Mouse (Mus musculus) embryonic fibroblast, embryonic 13.5 days (primary cell): ENCODE results near the gene Chst3.

Experiments used
- CTCF ChIP-seq: IDR thresholded peaks from 2 replicates; pipeline ENCODE4 v1.5.1; 2011; ENCODE audit warnings: mild to moderate bottlenecking, control low read depth, low read length, moderate library complexity, borderline replicate concordance; ENCODE audit not compliant: insufficient read depth
- POLR2A ChIP-seq: IDR thresholded peaks from 2 replicates; pipeline ENCODE4 v1.6.1; 2011; ENCODE audit warnings: low read depth, mild to moderate bottlenecking, control low read depth, low read length, moderate library complexity

GRCm38 (mm10) chr10:60138680-60139079, 80.4 kb downstream of the Chst3 start:
- TF ChIP-seq CTCF (no peak), POLR2A (no peak)
